Mouse (Mus musculus) urinary bladder, postnatal 10 days (tissue): Measurements from ENCODE around the gene Cmah.

Experiments
- DNase-seq: peaks from one replicate; pipeline ENCODE4 v3.0.0; 2022; ENCODE audit warnings: low spot score

The Cmah gene

DNA sequence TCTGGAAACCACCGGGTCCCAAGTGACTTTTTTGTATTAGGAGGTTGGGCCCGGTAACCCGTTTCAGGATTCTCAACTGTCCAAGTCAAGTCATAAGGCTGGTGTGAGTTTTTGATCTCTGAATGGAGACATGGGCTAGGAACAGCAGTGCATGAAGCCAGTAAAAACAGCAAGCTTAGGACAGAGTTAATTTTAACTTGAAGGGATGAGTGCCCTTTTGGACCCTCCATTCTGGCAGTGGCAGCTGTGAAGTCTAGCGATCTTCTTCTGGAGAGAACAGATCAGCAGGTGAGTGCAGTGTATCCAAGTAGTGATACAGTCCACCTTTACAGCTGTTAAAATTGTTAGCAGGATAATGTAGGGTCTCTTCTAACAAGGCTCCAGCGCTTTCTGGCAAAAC is at the start of gene Cmah:
Cmah (plus strand) TSS at position 204 of the 400 bp plus-strand sequence.
- no peak for DNase-seq

DNA sequence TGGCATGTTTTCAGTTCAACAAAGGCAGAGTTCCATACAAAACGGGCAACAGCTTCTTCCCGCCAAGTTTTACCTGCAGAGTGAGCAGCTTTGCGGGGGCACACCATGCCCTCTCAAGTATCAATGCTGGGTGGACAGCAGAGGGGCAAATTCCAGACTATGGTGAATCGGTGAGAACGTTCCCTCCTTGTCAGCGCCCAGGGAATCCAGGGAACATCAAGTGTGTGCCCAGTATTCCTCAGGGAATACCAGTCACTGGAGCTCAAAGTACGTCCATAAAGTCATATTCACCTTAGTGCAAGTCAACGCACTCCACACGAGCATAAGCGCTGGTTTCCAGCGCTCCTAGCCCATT is 47.8 kb upstream of the Cmah start:
- DNase-seq, result no peak

DNA sequence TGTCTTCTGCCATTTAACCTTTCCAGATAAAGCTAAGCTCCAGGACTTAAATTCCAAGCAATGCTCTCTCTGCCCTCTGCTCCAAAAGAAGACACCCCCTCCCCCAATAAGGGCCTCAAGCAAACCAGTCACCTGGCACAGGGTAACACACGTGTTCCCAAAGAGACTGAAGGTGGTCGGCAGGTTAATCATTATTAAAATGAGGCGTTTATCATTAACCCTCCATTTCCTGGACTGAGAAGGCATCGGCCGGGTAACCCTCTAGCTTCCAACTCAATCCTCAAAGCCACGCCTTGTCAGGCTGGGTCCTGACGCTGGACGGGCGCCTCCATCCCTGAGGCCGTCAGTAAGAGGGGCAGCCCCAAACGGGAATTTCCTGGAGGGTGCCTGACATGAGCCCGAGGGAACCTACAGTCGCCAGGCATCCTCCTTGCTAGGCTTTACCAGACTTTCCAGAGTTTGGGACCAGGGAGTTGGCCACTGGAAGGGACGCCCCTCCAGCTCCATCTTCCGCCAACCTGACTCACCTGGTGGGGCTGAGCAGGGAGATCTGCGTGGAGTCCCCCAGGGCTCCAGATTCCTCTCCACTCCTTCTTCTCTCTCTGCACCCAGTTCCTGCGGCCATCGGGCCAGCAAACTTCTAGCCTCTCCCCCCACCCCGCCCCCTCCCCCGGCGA is 47.3 kb upstream of the Cmah start:
- no peak for DNase-seq

DNA sequence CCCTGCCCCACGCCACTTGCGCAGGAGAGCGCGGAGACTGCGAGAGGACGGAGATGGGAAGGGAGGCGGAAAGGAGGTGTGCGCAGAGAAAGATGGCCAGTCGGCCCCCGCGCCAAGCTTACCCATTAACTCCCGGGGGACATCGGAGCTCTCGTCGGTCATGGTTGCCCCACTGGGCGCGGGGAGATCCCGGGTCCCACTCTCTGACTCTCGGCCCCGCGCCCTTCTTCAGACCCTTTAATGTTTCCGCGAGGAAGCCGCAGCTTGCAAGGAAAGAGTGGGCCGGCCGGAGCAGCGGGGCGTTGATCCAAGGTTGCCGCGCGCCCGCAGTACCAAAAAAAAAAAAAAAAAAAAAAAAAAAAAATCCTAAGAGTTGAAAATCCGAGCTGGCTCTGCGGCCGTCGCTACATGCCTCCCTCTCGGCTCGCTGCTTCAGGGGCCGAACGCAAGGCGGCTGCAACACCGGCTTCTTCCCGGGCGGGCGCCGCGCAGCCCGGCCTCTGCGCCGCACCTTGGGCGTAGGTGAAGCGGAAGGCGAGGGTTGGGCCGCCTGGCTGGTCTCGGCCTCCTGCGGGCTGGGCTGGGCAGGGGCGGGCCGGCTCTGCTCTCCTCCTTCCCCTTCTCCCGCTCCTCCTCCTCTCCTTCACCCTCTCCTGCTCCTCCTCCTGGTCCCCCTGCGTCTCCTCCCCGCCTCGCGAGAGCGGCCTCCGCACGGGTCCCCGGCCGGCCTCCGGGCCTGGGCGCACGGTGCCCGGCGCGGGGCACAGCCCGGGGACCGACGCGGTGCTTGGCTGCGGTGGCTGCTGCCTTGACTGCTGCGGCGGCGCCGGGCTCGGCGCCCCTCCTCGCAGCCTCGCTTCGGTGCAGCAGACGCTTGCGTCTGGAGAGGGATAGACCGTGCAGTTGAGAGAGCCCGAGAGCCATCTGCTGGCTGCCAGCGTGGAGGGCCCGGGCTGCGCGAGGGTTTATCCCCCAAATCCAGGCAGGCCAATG is 46.5 kb upstream of the Cmah start, which contains the start of gene Carmil1:
Carmil1 (minus strand) TSS at position 357 of the 993 bp plus-strand sequence.
- peak; percentile 50 for DNase-seq

DNA sequence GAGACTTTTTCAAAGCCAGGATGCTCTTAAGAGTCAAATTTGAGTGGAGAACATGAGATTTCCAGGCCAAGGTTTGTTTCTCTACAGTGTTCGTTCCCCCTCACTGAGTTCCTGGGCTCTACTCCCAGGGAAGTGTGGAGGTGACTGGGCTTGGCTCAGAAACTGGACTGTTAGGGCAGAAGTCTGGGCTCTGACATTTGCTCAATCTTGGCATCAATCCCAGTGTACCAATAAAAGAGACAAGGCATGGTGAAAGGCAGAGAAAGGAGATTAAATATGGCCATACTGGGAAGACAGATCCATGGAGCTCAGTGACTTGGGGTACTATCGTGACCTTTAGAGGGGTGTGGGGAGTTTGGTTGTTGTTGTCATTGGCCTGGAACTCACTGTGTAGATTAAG is 39.8 kb upstream of the Cmah start:
- DNase-seq, result no peak

DNA sequence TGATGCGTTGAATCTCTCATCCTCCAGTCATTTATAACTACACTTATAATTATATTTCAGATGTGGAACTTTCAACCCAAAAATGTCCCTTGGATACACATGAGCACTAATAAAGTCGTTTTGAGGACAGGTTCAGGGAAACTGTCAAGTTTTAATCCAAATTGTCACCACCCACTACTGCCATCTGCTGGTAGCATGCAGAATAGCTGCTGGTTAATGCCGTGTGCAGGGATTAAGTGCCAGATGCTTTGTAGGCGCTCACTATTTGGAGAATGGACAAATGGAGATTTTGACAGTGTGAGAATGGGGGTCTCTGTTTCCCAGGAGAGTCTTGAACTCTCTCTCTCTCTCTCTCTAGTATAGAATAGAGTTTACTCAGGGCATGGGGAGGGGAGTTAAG is 30.0 kb upstream of the Cmah start:
- DNase-seq, result no peak

DNA sequence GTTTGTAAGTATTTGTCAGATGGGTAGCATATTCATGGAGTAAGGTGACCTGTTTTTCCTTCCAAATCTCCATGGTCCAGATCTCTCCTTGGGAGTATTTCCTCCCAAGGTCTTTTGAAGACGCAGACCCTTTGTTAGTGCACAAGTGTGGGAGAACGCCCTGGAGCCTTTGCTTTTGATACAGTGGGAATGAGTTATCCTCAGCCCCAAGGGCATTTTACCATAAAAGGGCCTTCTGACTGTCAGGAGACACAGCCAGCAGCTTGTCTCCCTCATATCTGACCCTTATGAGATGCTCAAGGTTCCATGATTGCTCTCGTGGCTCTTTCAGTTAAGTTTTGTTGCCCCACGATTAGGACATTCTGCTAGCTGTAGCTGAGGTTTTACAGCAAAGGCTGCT is 21.7 kb upstream of the Cmah start:
- no peak for DNase-seq

DNA sequence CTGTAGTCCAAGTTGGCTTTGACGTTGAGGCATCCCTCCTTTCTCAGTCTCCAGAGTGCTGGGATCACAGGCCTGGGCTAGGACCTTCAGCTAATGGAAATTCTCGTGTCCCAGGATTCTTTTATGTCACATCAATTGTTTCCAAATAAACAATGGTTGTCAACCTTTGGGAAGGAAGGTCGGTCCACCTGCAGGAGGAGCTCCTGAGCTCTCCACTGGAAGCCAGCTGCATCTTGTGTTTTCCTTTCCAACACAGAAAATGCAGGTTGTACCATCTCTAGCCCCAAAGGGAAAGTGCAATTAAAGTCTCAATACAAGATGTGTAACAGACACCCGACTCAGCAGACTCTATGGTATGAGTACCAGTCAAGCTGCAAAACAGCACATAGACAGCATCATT is 21.0 kb upstream of the Cmah start:
- DNase-seq, result no peak

DNA sequence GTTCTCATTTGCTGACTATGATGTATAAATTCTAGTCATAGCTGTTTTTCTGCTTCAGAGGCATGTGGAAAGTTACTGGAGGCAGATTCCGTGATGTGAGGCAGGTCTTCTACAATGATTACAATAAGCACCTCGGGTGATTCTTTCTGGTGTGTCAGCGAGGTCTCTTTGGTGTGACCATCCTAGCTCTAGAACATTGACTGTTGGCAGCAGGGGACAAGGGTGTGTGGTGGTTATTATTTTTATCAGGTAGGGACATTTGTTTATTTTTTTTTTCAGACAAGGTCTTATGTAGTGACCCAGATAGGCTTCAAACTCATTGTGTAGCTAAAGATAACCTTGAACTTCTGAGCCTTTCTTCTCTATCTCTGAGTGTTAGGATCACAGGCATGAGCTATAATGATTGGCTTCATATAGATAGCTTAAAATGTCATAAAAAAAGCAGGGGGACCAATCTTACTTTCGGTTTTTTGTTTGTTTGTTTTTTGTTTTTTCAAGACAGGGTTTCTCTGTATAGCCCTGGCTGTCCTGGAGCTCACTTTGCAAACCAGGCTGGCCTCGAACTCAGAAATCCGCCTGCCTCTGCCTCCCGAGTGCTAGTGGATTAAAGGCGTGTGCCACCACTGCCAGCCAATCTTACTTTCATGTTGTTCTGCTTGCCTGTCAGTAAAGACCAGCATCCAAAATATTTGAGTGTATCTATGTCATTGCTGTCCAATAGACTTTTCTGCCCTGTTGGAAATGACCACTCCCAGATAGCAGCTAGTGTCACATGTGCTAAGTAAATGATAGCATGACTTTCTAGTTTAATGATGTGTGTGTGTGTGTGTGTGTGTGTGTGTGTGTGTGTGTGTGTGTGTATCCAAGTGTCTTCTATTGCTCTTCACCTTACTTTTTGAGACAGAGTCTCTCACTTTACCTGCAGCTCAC is 15.9 kb upstream of the Cmah start:
- no peak for DNase-seq

DNA sequence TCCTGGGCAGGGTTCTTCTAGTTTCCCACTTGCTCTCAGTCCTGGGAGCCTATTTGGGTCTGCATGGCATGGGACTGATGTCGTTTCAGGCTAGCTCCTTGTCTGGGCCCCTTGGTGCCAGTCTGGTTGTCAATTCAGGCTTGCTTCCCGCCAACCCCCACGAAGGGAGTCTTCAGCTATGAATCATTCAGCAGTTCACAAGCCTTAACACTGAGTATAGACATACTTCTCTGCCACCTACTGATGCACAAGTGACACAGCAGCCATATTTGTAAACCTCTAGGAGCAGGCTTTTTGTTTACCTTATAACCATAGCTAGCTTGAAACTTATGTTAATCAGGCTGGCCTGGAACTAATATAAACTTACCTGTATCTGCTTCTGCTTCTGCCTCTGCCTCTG is 10.6 kb upstream of the Cmah start:
- no peak for DNase-seq

DNA sequence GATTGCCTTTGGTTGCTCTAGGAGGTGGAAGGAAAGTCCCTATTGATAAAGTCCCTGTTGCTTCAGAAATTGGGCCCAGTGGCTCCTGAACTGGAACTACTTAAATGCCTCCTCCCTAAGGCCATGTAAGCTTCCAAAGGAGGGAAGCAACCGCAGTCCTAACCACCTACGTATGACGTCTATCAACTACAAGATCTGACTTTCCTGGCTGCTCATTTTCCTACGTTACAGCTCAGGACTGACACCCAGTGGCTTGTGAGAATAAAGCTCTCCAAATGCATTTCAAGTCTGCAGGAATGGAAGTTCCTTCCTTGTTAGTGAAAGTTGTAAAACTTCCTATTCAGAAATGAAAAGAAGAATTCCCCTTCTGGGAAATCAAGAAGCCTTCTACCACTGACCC is 8.6 kb upstream of the Cmah start:
- no peak for DNase-seq

DNA sequence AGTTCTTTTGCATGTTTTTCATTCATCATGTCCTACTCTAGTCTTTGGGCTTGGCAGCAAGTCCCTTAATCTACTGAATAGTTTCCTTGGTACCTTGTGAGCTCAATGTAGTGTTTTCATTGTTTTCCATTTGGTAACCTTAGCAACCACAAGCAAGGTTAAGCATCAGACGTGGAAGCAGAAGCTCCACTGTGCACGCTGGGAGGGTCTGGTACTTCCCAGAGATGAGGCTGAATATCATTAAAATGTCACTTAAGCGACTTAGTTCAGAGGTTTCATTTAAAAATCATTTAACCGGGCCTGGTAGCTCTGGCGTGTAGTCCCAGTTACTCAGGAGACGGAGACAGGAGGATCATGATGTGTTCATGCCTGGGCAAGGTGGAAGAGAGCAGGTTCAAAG is 5.9 kb upstream of the Cmah start:
- DNase-seq, result no peak

DNA sequence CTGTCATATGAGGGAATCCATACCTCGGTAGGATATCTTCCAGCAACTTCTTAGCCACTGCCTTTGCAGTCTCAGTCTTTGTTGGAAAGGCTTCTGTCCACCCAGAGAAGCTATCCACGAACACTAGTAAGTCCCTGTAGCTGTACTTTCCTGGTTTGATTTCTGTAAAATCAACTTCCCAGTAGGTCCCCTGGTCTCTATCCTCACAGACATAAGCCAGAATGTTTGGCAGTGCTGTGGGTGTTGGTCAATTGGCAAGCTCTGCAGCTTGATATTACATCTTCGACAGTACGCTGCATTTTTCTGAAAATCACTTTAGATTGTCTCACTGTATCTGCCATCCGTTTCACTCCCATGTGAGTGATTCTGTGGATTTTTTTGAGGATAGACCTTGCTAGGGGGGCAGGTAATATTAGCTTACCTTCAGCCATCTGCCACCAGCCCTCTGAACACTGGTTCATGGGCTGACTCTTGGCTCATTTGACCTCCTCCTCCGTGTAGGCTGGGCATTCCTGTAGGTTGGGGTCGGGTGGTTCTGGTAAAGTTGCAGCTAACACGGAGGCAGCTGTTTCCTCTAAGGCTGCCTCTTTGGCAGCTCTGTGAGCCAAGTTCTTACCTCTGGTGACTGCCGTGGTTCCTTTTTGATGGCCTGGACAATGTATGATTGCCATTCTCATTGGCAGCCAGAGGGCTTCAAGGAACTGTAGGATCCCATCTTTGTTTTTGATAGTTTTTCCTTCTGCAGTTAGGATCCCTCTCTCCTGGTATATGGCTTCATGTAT is 1.0 kb downstream of the Cmah start:
- DNase-seq, result no peak

DNA sequence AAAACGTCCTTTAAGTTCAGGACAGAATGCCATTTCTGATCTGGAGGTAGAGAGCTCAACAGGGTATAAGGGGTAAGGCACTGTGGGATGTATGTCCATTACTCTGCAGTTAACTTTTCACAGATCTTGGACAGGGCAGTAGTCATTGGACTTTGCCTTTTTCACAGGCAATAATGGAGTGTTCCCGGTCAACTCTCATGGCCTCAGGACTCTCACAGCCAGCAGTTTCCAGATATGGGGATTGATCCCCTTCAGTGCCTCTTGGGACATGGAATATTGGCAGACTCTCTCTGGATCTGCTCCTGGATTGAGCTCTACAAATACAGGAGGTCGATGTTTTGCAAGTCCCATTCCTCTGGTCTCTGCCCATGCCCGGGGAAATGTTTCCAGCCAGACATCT is 2.9 kb downstream of the Cmah start:
- DNase-seq, result no peak

DNA sequence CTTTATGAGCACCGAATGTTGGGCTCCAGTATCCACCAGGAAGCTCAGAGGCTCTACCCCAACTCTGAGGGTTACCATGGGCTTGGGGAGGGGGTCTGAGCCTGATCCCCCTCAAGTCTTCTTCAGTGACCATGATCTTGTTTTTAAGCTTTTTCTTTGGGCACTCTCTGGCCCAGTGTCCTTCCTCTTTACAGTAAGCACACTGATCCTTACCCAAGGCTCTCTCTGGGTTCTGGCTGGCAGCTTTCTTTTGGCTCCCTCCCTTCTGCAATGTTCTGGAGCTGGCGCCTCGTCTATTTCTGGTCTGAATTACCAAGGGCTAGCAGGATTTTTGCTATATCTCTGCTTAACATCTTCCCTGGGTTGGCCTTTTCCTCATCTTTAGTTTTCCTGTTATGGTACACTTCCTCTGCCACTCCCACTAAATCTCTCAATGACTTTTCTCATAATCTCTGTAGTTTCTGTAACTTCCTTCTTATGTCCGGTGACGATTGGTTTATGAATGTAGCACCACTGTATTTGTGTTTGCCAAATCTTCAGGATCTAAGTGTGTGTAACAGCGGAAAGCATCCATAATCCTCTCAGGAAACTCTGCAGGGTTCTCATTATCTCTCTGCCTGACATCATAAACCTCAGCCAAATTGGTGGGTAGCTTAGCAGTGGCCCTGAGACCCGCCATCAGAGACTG is 3.8 kb downstream of the Cmah start:
- DNase-seq, result no peak

DNA sequence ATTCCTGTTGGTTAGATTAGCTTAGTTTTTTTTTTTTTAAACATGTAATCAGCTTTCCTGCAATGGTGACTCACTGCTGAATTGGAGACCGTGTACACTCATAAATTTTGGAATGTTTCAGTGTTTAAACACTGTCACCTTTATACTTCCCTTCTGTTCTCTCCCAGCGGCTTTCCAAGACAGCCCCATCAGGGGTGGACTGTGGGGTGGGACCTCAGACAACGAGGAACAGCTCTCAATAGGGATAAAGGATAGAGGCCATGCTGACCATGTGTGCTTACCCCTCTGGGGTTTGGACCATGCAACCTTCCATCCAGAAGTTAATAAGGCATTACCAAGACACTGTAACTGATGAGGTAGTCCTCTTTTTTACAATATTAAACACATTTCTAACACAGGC is 5.3 kb downstream of the Cmah start:
- DNase-seq, result no peak

DNA sequence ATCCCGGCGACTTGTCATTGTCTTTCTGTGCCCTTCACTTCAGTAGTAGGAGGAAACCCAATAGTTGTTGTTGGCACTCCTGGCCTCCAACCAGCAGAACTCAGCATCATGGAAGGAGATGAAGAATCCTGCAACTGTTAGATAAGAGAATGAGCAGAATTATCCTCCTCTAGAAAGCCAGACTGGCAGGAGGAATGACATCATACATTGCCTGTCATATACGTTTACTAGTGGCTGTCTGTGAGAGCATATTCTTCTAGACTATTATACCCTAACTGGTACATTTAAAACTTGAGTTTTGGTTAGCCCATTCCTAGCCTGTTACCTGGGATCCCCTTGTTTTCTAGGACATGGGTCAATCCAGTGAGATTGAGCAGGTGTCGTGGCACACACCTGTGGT is 9.6 kb downstream of the Cmah start:
- no peak for DNase-seq

DNA sequence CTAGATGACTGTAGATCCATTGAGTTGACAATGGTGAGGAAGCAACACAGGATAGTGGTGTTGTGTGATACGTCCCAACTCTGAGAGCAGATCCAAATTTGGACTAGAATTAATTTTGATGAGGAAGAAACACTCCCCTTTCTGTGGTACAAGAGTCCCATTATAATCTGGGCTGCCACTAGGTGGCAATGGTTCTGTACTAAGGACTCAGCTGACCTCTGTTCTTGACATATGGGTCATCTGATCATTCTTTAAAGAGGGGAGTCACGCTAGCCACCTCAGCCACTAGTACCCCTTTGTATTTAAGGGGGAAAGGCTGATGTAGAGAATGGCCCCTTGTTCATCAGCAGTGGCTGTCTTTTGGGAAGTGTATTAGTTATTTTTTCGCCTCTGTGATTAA is 10.7 kb downstream of the Cmah start:
- DNase-seq, result no peak

DNA sequence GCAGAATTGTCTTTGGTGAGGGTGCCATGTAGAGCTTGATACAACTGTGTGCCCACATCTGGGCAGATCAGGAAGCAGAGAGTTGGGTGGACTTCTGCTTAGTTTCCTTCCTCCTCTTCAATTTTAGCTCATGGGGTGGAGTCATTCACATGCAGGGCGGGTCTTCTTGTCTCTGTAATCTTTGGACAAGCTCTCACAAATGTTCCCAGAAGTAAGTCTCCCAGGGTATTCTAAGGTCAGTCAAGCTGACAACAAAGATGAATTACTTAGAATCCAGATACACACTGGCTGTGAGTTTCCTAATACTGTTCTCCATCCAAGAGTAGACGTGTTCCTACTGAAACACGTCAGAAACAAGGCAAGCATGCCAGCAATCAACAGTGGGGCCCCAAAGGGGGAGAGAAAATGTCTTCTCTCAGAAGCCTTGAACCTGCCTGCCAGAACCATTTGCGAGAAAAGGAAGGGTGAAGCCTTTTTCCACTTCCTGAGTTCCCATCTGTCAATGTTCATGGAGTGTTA is 11.2 kb downstream of the Cmah start:
- no peak for DNase-seq

DNA sequence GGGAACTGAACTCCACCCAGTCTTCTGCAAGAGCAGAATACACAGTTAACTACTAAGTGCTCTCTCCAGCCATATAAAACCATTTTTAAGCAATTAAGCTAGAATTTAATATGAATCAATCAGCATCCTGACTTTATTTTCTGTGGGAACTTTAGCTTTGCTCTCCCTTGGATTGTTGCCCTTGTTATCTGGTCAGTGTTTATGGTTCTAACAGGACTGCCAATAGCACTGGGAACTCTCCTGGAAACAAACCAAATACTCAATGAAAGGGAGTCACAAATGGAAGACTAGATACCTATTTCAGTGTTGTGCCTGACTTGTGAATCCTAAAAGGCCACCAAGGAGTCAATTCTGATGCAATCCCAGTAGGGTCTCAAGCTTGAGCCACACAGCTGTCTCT is 12.7 kb downstream of the Cmah start:
- DNase-seq, result no peak

DNA sequence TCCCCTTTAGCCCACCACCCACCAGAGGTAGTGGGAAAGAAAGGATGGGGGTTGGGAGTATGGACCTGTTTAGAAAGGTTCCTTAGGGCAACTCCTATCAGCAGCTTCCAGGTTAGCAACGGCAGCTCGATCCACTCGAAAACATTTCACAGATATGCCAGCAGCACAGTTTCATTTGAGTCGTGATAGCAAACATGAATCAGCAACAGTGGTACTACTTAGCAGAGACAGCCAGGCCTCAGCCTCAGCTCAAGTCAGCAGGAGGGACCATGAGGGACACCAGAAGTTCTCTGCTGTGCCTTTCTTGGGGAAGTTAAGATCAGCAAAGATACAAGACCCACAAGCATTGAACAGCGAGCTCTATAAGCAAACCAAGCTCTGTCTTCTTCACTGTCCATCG is 13.3 kb downstream of the Cmah start:
- no peak for DNase-seq
